Mouse (Mus musculus) neural tube, postnatal 0 days (tissue): ENCODE measurements around the gene Vps8. TPM values are rescaled to one million over a fixed set of nuclear protein-coding genes. Genes with fewer than 3 reads are reported as not detected.

Source experiments
- polyA plus RNA-seq: library from polyadenylated mRNA; unstranded; fragments of >200 nt; fragmentation: Nextera tagmentation; extraction: Ambion mirVana; gene quantifications from 2 replicates; pipeline ENCODE4 v1.2.1, GENCODE M21; 2015

The Vps8 gene
- polyA plus RNA-seq, result 19.0 and 19.6 TPM in 2 replicates

GRCm38 (mm10) chr16:21422645-21423545, at the start of gene Vps8:
Gene Vps8 (plus strand): TSS chr16:21423118.

Other genes starting within 250 kb of the Vps8 start
- 12.2 and 12.7 TPM in 2 replicates for gene Ephb3, start 218.4 kb upstream of the Vps8 start, polyA plus RNA-seq